Mouse (Mus musculus) olfactory bulb, adult 2 months (tissue): ENCODE data around the gene Pkd1l1. TPM values are rescaled to one million over a fixed set of nuclear protein-coding genes. Genes with fewer than 3 reads are reported as not detected.

Experiments used
- H3K27ac ChIP-seq: fragments of 200-500 bp; 2 replicates; pipeline ENCODE4 v1.5.1; 2012; ENCODE audit warnings: low read depth, low read length; ENCODE audit not compliant: insufficient read depth
- H3K4me1 ChIP-seq: fragments of 200-500 bp; 2 replicates; pipeline ENCODE4 v1.6.1; 2012; ENCODE audit warnings: low read length; ENCODE audit not compliant: control insufficient read depth, insufficient read depth
- H3K4me3 ChIP-seq: fragments of 200-500 bp; 2 replicates; pipeline ENCODE4 v1.5.1; 2012; ENCODE audit warnings: mild to moderate bottlenecking, low read depth, low read length, moderate library complexity; ENCODE audit not compliant: insufficient read depth
- CTCF ChIP-seq: fragments of 200-500 bp; IDR thresholded peaks from 2 replicates; pipeline ENCODE4 v1.5.1; 2012; ENCODE audit warnings: low read depth, mild to moderate bottlenecking, low read length, moderate library complexity; ENCODE audit not compliant: insufficient read depth
- POLR2A ChIP-seq: fragments of 200-500 bp; IDR thresholded peaks from 2 replicates; pipeline ENCODE4 v1.6.1; 2012; ENCODE audit warnings: mild to moderate bottlenecking, low read depth, low read length, moderate library complexity; ENCODE audit not compliant: insufficient read depth
- WGBS: fragments of 180-500 bp; shearing (Covaris S2); methylation state at CpG from one replicate; pipeline ENCODE4 v1.1.7; 2018; 5-methylcytosine and 5-hydroxymethylcytosine counted together
- polyA plus RNA-seq: library from polyadenylated mRNA; stranded (reverse); fragments of >200 nt; gene quantifications from 2 replicates; pipeline ENCODE4 v1.2.4, GENCODE M21; 2012; ENCODE audit warnings: low replicate concordance; ENCODE audit not compliant: missing spikeins, insufficient read depth, insufficient read length

Pkd1l1 gene
- polyA plus RNA-seq, 1 experiment, result not detected

GRCm38 (mm10) chr11:8866021-8866420 is 107.0 kb downstream of the Pkd1l1 start:
- TF ChIP-seq POLR2A (no peak), CTCF (no peak)
- no peak overlapping the region for H3K4me3 ChIP-seq

GRCm38 (mm10) chr11:8863955-8864675 is 109.0 kb downstream of the Pkd1l1 start:
- H3K4me3 ChIP-seq, result no peak overlapping the region
- TF ChIP-seq POLR2A, result no peak
- no peak for TF ChIP-seq CTCF
- 57% methylated on average over 8 of the region's 8 CpGs for WGBS
- H3K27ac ChIP-seq, result no peak overlapping the region
- H3K4me1 ChIP-seq, result no peaks in the 10 kb centered on the region

More at GRCm38 (mm10) chr11:8866021-8866420, 107.0 kb downstream of the Pkd1l1 start:
- WGBS, result 96% methylated on average over 7 of the region's 7 CpGs
- Histone ChIP-seq H3K4me1 (no peaks in the 10 kb centered on the region), H3K27ac (no peak overlapping the region)

- no peak overlapping the region for H3K4me3 ChIP-seq
- H3K4me1 ChIP-seq, result no peaks in the 10 kb centered on the region
- H3K27ac ChIP-seq, result no peak overlapping the region
- no peak for TF ChIP-seq POLR2A
- no peak for TF ChIP-seq CTCF
- 87% methylated on average over 4 of the region's 4 CpGs for WGBS
Measured at GRCm38 (mm10) chr11:8862426-8862825, 110.6 kb downstream of the Pkd1l1 start.

GRCm38 (mm10) chr11:8861978-8862377 is 111.1 kb downstream of the Pkd1l1 start:
- no peak overlapping the region for H3K4me3 ChIP-seq
- WGBS, result 95% methylated on average over 4 of the region's 4 CpGs
- H3K4me1 ChIP-seq, result no peaks in the 10 kb centered on the region
- no peak overlapping the region for H3K27ac ChIP-seq
- TF ChIP-seq POLR2A (no peak), CTCF (no peak)

- no peak overlapping the region for H3K4me3 ChIP-seq
- WGBS, result 28% methylated on average over 3 of the region's 3 CpGs
- H3K4me1 ChIP-seq, result no peaks in the 10 kb centered on the region
- no peak overlapping the region for H3K27ac ChIP-seq
- no peak for TF ChIP-seq CTCF
Measured at GRCm38 (mm10) chr11:8860878-8861277, 112.2 kb downstream of the Pkd1l1 start.

GRCm38 (mm10) chr11:8859868-8860267 is 113.2 kb downstream of the Pkd1l1 start:
- TF ChIP-seq POLR2A (no peak), CTCF (no peak)
- WGBS, result 34% methylated on average over 5 of the region's 5 CpGs
- Histone ChIP-seq H3K27ac (no peak overlapping the region), H3K4me3 (no peak overlapping the region), H3K4me1 (no peaks in the 10 kb centered on the region)

GRCm38 (mm10) chr11:8859041-8859440 is 114.0 kb downstream of the Pkd1l1 start:
- no peak overlapping the region for H3K27ac ChIP-seq
- no peaks in the 10 kb centered on the region for H3K4me1 ChIP-seq
- no peak overlapping the region for H3K4me3 ChIP-seq
- WGBS, result 74% methylated on average over 3 of the region's 3 CpGs
- TF ChIP-seq POLR2A (no peak), CTCF (no peak)

GRCm38 (mm10) chr11:8856125-8856524 is 116.9 kb downstream of the Pkd1l1 start:
- Histone ChIP-seq H3K4me3 (no peak overlapping the region), H3K27ac (no peak overlapping the region), H3K4me1 (no peaks in the 10 kb centered on the region)
- WGBS, result 70% methylated on average over 5 of the region's 5 CpGs
- no peak for TF ChIP-seq CTCF
- TF ChIP-seq POLR2A, result no peak

- H3K27ac ChIP-seq, result 0 out of 2 replicates have a peak overlapping the region, but pooled peaks have one; percentile 12
- no peak overlapping the region for H3K4me3 ChIP-seq
- peaks cover 6% of the 10 kb centered on the region for H3K4me1 ChIP-seq
- no peak for TF ChIP-seq POLR2A
- no peak for TF ChIP-seq CTCF
Measured at GRCm38 (mm10) chr11:8848049-8848448, 125.0 kb downstream of the Pkd1l1 start.

GRCm38 (mm10) chr11:8847627-8848026 is 125.4 kb downstream of the Pkd1l1 start:
- peaks cover 6% of the 10 kb centered on the region for H3K4me1 ChIP-seq
- 0 out of 2 replicates have a peak overlapping the region, but pooled peaks have one; percentile 12 for H3K27ac ChIP-seq
- TF ChIP-seq POLR2A (no peak), CTCF (no peak)
- no peak overlapping the region for H3K4me3 ChIP-seq
- 56% methylated on average over 2 of the region's 2 CpGs for WGBS

- TF ChIP-seq POLR2A (no peak), CTCF (no peak)
- no peaks in the 10 kb centered on the region for H3K4me1 ChIP-seq
- 98% methylated on average over 6 of the region's 6 CpGs for WGBS
Measured at GRCm38 (mm10) chr11:8836176-8836575, 136.9 kb downstream of the Pkd1l1 start.

More at GRCm38 (mm10) chr11:8836176-8836575, 136.9 kb downstream of the Pkd1l1 start:
- no peak overlapping the region for H3K4me3 ChIP-seq
- no peak overlapping the region for H3K27ac ChIP-seq
